Mouse (Mus musculus): ENCODE data around the gene Kndc1. TPM values are rescaled to one million over a fixed set of nuclear protein-coding genes. Genes with fewer than 3 reads are reported as not detected.

Gene Kndc1
- not detected for total RNA-seq (2023)

GRCm38 (mm10) chr7:139894655-139895557 lies at the start of gene Kndc1:
Kndc1 (plus strand) TSS chr7:139894696.

GRCm38 (mm10) chr7:139943674-139944281 lies 49.3 kb downstream of the Kndc1 start, which contains the start of gene Utf1:
Utf1 (plus strand) TSS chr7:139943789.

GRCm38 (mm10) chr7:139978278-139978892 lies 83.9 kb downstream of the Kndc1 start, which contains the start of gene 6430531B16Rik:
6430531B16Rik (minus strand) TSS chr7:139978755.

Other genes with a start within 250 kb of the Kndc1 start
- gene Cfap46, start 210.9 kb upstream of the Kndc1 start, total RNA-seq (2023): not detected
- gene Adgra1, start 60.5 kb upstream of the Kndc1 start, total RNA-seq (2023): not detected
- 1 to 10 TPM; 1.2 to 1.6 TPM for gene Utf1, start 49.1 kb downstream of the Kndc1 start, total RNA-seq (2023)
- not detected for gene 6430531B16Rik, start 84.1 kb downstream of the Kndc1 start, total RNA-seq (2023)
- 1 to 10 TPM; 5.3 to 6.2 TPM for gene Adam8, start 97.9 kb downstream of the Kndc1 start, total RNA-seq (2023)
- gene Zfp511, start 141.7 kb downstream of the Kndc1 start, total RNA-seq (2023): 10 to 100 TPM; 34.5 to 36.2 TPM
- 10 to 100 TPM; 35.2 to 37.0 TPM for gene Tubgcp2, start 142.0 kb downstream of the Kndc1 start, total RNA-seq (2023)
- gene Msx3, start 154.4 kb downstream of the Kndc1 start, total RNA-seq (2023): not detected
- not detected for gene Caly, start 187.9 kb downstream of the Kndc1 start, total RNA-seq (2023)
- not detected for gene Prap1, start 198.7 kb downstream of the Kndc1 start, total RNA-seq (2023)
- gene Fuom, start 207.7 kb downstream of the Kndc1 start, total RNA-seq (2023): 10 to 100 TPM; 10.8 to 11.7 TPM
- 1 to 10 TPM; 5.7 to 6.3 TPM for gene Paox, start 221.1 kb downstream of the Kndc1 start, total RNA-seq (2023)
- 10 to 100 TPM; 33.6 to 34.2 TPM for gene Echs1, start 221.8 kb downstream of the Kndc1 start, total RNA-seq (2023)
- 10 to 100 TPM; 17.5 to 26.8 TPM for gene Mtg1, start 242.9 kb downstream of the Kndc1 start, total RNA-seq (2023)